Comparison of ENCODE assay signal across 13 mouse cellular contexts in genomic region chr15:84975729-84976128, GRCm38 (mm10). TPM values are rescaled to one million over a fixed set of nuclear protein-coding genes. Genes with fewer than 3 reads are reported as not detected.
A peak's percentile ranks its signal among the peaks of the same experiment; 100 is the strongest.
DNase-seq lines count a peak whose midpoint lies in the region; ATAC-seq lines count a peak whose summit lies in the region.
"Had no signal": no experiment of that assay in that cellular context is flagged by ENCODE, and none has a peak within 500 bp of the region (broad histone marks: within the 10 kb centered on the region; RNA-seq: fewer than 3 reads in every experiment).

No protein-coding gene starts in this region.

- WGBS in heart, embryonic 11.5 days (ENCODE audit: insufficient replicate concordance), result 28% methylated on average over 4 of the region's 4 CpGs
- WGBS in midbrain, embryonic 16.5 days, result 38% methylated on average over 4 of the region's 4 CpGs

- DNase-seq in heart, adult 8-10 months (ENCODE audit: low spot score), result no peak
- peak; percentile 84 for DNase-seq in 3134 (ENCODE audit: extremely low read depth, insufficient read length, low spot score)
- peak; percentile 76 for DNase-seq in adrenal gland, adult 8-10 months
- peak; percentile 31 to 47 for DNase-seq in kidney, postnatal 4 days
- no peak for DNase-seq in embryo, embryonic 11 days
- DNase-seq: lung, postnatal 14 days had no signal

- H3K4me3 ChIP-seq in heart, embryonic 11.5 days (ENCODE audit: low read depth, low read length), result no peak overlapping the region
- H3K4me3 ChIP-seq in midbrain, embryonic 16.5 days (ENCODE audit: low read depth, low read length), result no peak overlapping the region

- ATAC-seq in heart, embryonic 11.5 days (replicated peaks; ENCODE audit: insufficient number of reproducible peaks, low FRiP score, low TSS enrichment), result peak; percentile 33; the same call in 1 of the 2 replicates
- no peak for ATAC-seq in granulocyte monocyte progenitor cell, adult 5-6 weeks (replicated peaks; ENCODE audit: poor library complexity, severe bottlenecking)
- no peak for ATAC-seq in midbrain, embryonic 16.5 days
- ATAC-seq: hindbrain, postnatal 0 days had no signal

- peaks cover 5% of the 10 kb centered on the region; the same call in 1 of the 2 replicates for H3K4me1 ChIP-seq in heart, embryonic 11.5 days (ENCODE audit: control insufficient read depth, insufficient read depth, low read length)
- H3K4me1 ChIP-seq in midbrain, embryonic 16.5 days (ENCODE audit: control insufficient read depth, insufficient read depth, low read length), result peaks cover 17% of the 10 kb centered on the region

- H3K27ac ChIP-seq in heart, embryonic 11.5 days (ENCODE audit: low read depth, low read length), result no peak overlapping the region
- H3K27ac ChIP-seq in midbrain, embryonic 16.5 days (ENCODE audit: low read length), result no peak overlapping the region
- H3K27ac ChIP-seq: hindbrain, postnatal 0 days had no signal

- H3K9me3 ChIP-seq in heart, embryonic 11.5 days (replicated peaks; ENCODE audit: control insufficient read depth, low read length), result no peaks in the 10 kb centered on the region
- no peaks in the 10 kb centered on the region for H3K9me3 ChIP-seq in midbrain, embryonic 16.5 days (replicated peaks; ENCODE audit: control insufficient read depth, low read length, poor library complexity, severe bottlenecking)

- no peaks in the 10 kb centered on the region for H3K27me3 ChIP-seq in heart, embryonic 11.5 days (ENCODE audit: control insufficient read depth, insufficient read depth, low read length)
- no peaks in the 10 kb centered on the region for H3K27me3 ChIP-seq in midbrain, embryonic 16.5 days (ENCODE audit: control insufficient read depth, insufficient read depth, low read depth, low read length)

- H3K9ac ChIP-seq in heart, embryonic 11.5 days (ENCODE audit: low read depth, low read length), result no peak overlapping the region
- no peak overlapping the region for H3K9ac ChIP-seq in midbrain, embryonic 16.5 days (ENCODE audit: low read depth, low read length)

- no peaks in the 10 kb centered on the region for H3K36me3 ChIP-seq in heart, embryonic 11.5 days (ENCODE audit: control insufficient read depth, insufficient read depth, low read length)
- no peaks in the 10 kb centered on the region for H3K36me3 ChIP-seq in midbrain, embryonic 16.5 days (ENCODE audit: control insufficient read depth, insufficient read depth, low read length)

- H3K4me2 ChIP-seq in heart, embryonic 11.5 days, result no peak overlapping the region
- H3K4me2 ChIP-seq in midbrain, embryonic 16.5 days (ENCODE audit: low read length), result no peak overlapping the region

RNA-seq across cellular contexts. Expression of gene 5031439G07Rik, which starts 12.6 kb away (rescaled TPM):
- 4.6 and 8.1 TPM in 2 replicates for polyA plus RNA-seq in heart, embryonic 11.5 days (2014; fragmentation: Nextera tagmentation; extraction: Ambion mirVana)
- 10 to 100 TPM; 30.5 to 36.5 (median 33.8) TPM for total RNA-seq in heart, adult 8-10 months (2022)
- total RNA-seq in adrenal gland, adult 8-10 months (2022), result 10 to 100 TPM; 36.8 to 56.2 (median 47.5) TPM
- total RNA-seq in granulocyte monocyte progenitor cell, adult 5-6 weeks (2014; fragmentation: Nextera tagmentation), result 14.1 and 20.8 TPM in 2 replicates
- 12.2 and 14.2 TPM in 2 replicates for total RNA-seq in granulocyte monocyte progenitor cell, adult 5-6 weeks (2017)
- polyA plus RNA-seq in midbrain, embryonic 16.5 days (2015; fragmentation: Nextera tagmentation; extraction: Ambion mirVana), result 24.5 and 25.9 TPM in 2 replicates

RNA-seq across cellular contexts. Expression of gene Upk3a, which starts 41.2 kb away (rescaled TPM):
- polyA plus RNA-seq in heart, embryonic 11.5 days (2014; fragmentation: Nextera tagmentation; extraction: Ambion mirVana), result not detected in 2 replicates
- total RNA-seq in heart, adult 8-10 months (2022), result not detected
- not detected for total RNA-seq in adrenal gland, adult 8-10 months (2022)
- not detected in 2 replicates for total RNA-seq in granulocyte monocyte progenitor cell, adult 5-6 weeks (2014; fragmentation: Nextera tagmentation)
- not detected in 2 replicates for total RNA-seq in granulocyte monocyte progenitor cell, adult 5-6 weeks (2017)
- 0.77 and 1.1 TPM in 2 replicates for polyA plus RNA-seq in midbrain, embryonic 16.5 days (2015; fragmentation: Nextera tagmentation; extraction: Ambion mirVana)
- total RNA-seq: MEL had no signal
- polyA plus RNA-seq: embryonic facial prominence, embryonic 11.5 days; spleen, adult 2 months had no signal

RNA-seq across cellular contexts. Expression of gene Nup50, which starts 52.5 kb away (rescaled TPM):
- polyA plus RNA-seq in heart, embryonic 11.5 days (2014; fragmentation: Nextera tagmentation; extraction: Ambion mirVana), result 28.5 and 33.1 TPM in 2 replicates
- 10 to 100 TPM; 14.8 to 16.6 (median 15.9) TPM for total RNA-seq in heart, adult 8-10 months (2022)
- 10 to 100 TPM; 38.0 to 43.1 (median 41.5) TPM for total RNA-seq in adrenal gland, adult 8-10 months (2022)
- 45.8 and 48.1 TPM in 2 replicates for total RNA-seq in granulocyte monocyte progenitor cell, adult 5-6 weeks (2014; fragmentation: Nextera tagmentation)
- total RNA-seq in granulocyte monocyte progenitor cell, adult 5-6 weeks (2017), result 77.6 and 80.8 TPM in 2 replicates
- 24.2 and 27.9 TPM in 2 replicates for polyA plus RNA-seq in midbrain, embryonic 16.5 days (2015; fragmentation: Nextera tagmentation; extraction: Ambion mirVana)

RNA-seq across cellular contexts. Expression of gene Fam118a, which starts 53.0 kb away (rescaled TPM):
- 16.2 and 20.1 TPM in 2 replicates for polyA plus RNA-seq in heart, embryonic 11.5 days (2014; fragmentation: Nextera tagmentation; extraction: Ambion mirVana)
- 1 to 10 TPM; 6.1 to 7.7 (median 6.9) TPM for total RNA-seq in heart, adult 8-10 months (2022)
- 10 to 100 TPM; 12.6 to 17.2 (median 15.2) TPM for total RNA-seq in adrenal gland, adult 8-10 months (2022)
- total RNA-seq in granulocyte monocyte progenitor cell, adult 5-6 weeks (2014; fragmentation: Nextera tagmentation), result 4.6 and 8.7 TPM in 2 replicates
- total RNA-seq in granulocyte monocyte progenitor cell, adult 5-6 weeks (2017), result 12.9 and 14.8 TPM in 2 replicates
- 28.5 and 34.7 TPM in 2 replicates for polyA plus RNA-seq in midbrain, embryonic 16.5 days (2015; fragmentation: Nextera tagmentation; extraction: Ambion mirVana)

RNA-seq across cellular contexts. Expression of gene Gm29666, which starts 55.9 kb away (rescaled TPM):
- polyA plus RNA-seq in heart, embryonic 11.5 days (2014; fragmentation: Nextera tagmentation; extraction: Ambion mirVana), result 0.27 and 0.52 TPM in 2 replicates
- total RNA-seq in heart, adult 8-10 months (2022), result under 1 TPM; 0.08 to 0.19 (median 0.12) TPM
- under 1 TPM; 0.20 to 0.55 (median 0.35) TPM for total RNA-seq in adrenal gland, adult 8-10 months (2022)
- 0.54 and 1.0 TPM in 2 replicates for total RNA-seq in granulocyte monocyte progenitor cell, adult 5-6 weeks (2014; fragmentation: Nextera tagmentation)
- 0.15 and 0.17 TPM in 2 replicates for total RNA-seq in granulocyte monocyte progenitor cell, adult 5-6 weeks (2017)
- 0.87 and 0.90 TPM in 2 replicates for polyA plus RNA-seq in midbrain, embryonic 16.5 days (2015; fragmentation: Nextera tagmentation; extraction: Ambion mirVana)

Comparison
In these comparisons a context has a peak if more than half of its experiments do, and no peak if none do; other contexts are left out.
1. DNase-seq: peak in 3134 (single experiment), adrenal gland, adult 8-10 months (single experiment) and kidney, postnatal 4 days (2 of 2); none in heart, adult 8-10 months (single experiment) and embryo, embryonic 11 days (single experiment).